Mouse (Mus musculus) heart, embryonic 12.5 days (tissue): ENCODE results near the gene Uckl1. TPM values are rescaled to one million over a fixed set of nuclear protein-coding genes. Genes with fewer than 3 reads are reported as not detected.

Source experiments
- ATAC-seq: fragments of 200-750 bp; cut with Nextera tagmentation; 2 replicates; pipeline ENCODE4 v1.8.0; 2017; ENCODE audit warnings: moderate TSS enrichment, moderate library complexity; ENCODE audit not compliant: insufficient number of reproducible peaks, low FRiP score
- H3K27ac ChIP-seq: fragments of 300-500 bp; sonication (generic); 2 replicates; pipeline ENCODE4 v1.5.1; 2016; ENCODE audit warnings: mild to moderate bottlenecking, moderate library complexity; ENCODE audit not compliant: poor library complexity, severe bottlenecking
- H3K27me3 ChIP-seq: fragments of 300-500 bp; sonication (generic); replicated peaks from 2 replicates; pipeline ENCODE4 v1.6.1; 2016; ENCODE audit warnings: mild to moderate bottlenecking, moderate library complexity
- H3K36me3 ChIP-seq: fragments of 300-500 bp; sonication (generic); 2 replicates; pipeline ENCODE4 v1.6.1; 2016; ENCODE audit warnings: mild to moderate bottlenecking, moderate library complexity
- H3K4me1 ChIP-seq: fragments of 300-500 bp; sonication (generic); replicated peaks from 2 replicates; pipeline ENCODE4 v1.6.1; 2016; ENCODE audit warnings: mild to moderate bottlenecking
- H3K4me2 ChIP-seq: fragments of 300-500 bp; sonication (generic); 2 replicates; pipeline ENCODE4 v1.6.1; 2016; ENCODE audit warnings: mild to moderate bottlenecking, moderate library complexity
- H3K4me3 ChIP-seq: fragments of 300-500 bp; sonication (generic); 2 replicates; pipeline ENCODE4 v1.5.1; 2016; ENCODE audit warnings: mild to moderate bottlenecking
- H3K9ac ChIP-seq: fragments of 300-500 bp; sonication (generic); 2 replicates; pipeline ENCODE4 v1.6.1; 2016; ENCODE audit warnings: mild to moderate bottlenecking, moderate library complexity
- H3K9me3 ChIP-seq: fragments of 300-500 bp; sonication (generic); replicated peaks from 2 replicates; pipeline ENCODE4 v1.6.1; 2016; ENCODE audit warnings: mild to moderate bottlenecking, moderate library complexity
- WGBS: fragments of 180-500 bp; shearing (Covaris S2); methylation state at CpG from one replicate; pipeline ENCODE4 v1.1.7; 2016; 5-methylcytosine and 5-hydroxymethylcytosine counted together
- polyA plus RNA-seq: library from polyadenylated mRNA; unstranded; fragments of >200 nt; fragmentation: Nextera tagmentation; extraction: Ambion mirVana; gene quantifications from 2 replicates; pipeline ENCODE4 v1.2.1, GENCODE M21; 2016

Uckl1 gene
- polyA plus RNA-seq, result 64.2 and 65.3 TPM in 2 replicates

DNA sequence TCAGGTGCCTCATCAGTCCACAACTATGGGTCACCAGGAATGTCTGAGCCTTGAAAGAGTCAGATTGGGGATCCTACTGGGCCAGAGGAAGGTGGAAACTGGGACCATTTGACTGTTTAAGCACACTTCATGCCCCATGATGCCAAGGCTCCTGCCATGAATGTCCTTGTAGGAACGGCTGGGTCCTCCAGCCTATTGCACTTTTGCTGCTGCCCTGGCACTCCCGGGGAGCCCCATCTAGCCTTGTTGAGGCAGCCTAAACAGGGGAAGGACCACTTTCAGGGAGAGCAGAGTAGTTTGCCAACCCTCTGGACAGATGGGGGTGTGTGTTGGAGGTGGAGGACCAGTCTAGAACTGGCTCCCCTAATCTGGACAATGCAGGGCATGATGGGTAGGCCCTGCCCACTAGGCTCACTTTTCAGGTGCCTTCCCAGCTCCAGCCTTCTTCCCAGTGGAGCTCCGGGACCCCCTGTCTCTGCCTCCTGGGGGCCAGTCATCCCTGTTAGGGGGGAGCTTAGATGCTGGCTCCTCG lies at the start of gene Uckl1:
Gene Uckl1 (minus strand): TSS at position 482 of the 532 bp plus-strand sequence.
- peaks cover 59% of the 10 kb centered on the region for H3K36me3 ChIP-seq
- no peaks in the 10 kb centered on the region for H3K27me3 ChIP-seq
- no peak within 1 kb of the TSS for H3K4me2 ChIP-seq
- ATAC-seq, result no peak
- no peak within 1 kb of the TSS for H3K27ac ChIP-seq
- H3K9ac ChIP-seq, result no peak within 1 kb of the TSS
- peaks cover 13% of the 10 kb centered on the region for H3K4me1 ChIP-seq
- no peak within 1 kb of the TSS for H3K4me3 ChIP-seq
- H3K9me3 ChIP-seq, result no peaks in the 10 kb centered on the region
- 87% methylated on average over 4 of the region's 4 CpGs for WGBS

DNA sequence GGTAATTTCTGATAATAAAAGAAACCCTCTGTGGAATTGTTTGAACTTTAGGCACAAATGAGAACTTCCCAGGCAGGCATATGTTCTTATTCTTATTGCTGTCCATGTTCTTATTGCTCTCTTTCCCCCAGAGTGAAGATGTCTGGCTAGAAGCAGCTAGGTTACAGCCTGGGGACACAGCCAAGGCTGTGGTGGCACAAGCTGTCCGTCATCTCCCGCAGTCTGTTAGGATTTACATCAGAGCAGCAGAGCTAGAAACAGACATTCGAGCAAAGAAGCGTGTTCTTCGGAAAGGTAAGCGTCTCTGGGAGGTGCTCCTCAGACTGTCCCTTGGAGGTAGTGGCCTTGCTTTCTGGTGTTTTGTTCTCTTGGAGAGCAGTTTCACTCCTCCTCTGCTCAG lies 47.9 kb upstream of the Uckl1 start:
- H3K9ac ChIP-seq, result no peak overlapping the region
- no peaks in the 10 kb centered on the region for H3K9me3 ChIP-seq
- no peak overlapping the region for H3K4me3 ChIP-seq
- H3K27ac ChIP-seq, result no peak overlapping the region
- peaks cover 77% of the 10 kb centered on the region for H3K36me3 ChIP-seq
- ATAC-seq, result no peak
- no peak overlapping the region for H3K4me2 ChIP-seq
- no peaks in the 10 kb centered on the region for H3K27me3 ChIP-seq
- H3K4me1 ChIP-seq, result no peaks in the 10 kb centered on the region
- WGBS, result 95% methylated on average over 6 of the region's 6 CpGs

DNA sequence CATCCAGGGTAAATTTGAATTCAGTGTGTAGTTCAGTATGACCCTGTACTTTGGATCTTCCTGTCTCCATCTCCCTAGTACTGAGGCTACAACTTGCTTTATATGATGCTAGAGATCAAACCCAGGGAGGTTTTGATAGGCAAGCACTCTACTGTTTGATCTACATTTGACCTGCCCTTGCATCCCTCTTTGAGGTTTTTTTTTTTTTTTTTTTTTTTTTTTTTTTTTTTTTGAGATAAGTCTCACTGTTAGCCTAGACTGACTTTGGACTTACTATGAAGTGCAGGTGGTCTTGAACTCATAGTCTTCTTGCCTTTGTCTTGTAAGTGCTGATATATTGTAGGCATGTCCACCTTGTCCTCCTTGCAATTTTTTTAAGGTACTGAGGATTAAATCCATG lies 43.8 kb upstream of the Uckl1 start:
- Histone ChIP-seq H3K9ac (no peak overlapping the region), H3K4me3 (no peak overlapping the region), H3K4me1 (no peaks in the 10 kb centered on the region), H3K4me2 (no peak overlapping the region), H3K9me3 (no peaks in the 10 kb centered on the region), H3K27me3 (no peaks in the 10 kb centered on the region), H3K27ac (no peak overlapping the region), H3K36me3 (peaks cover 54% of the 10 kb centered on the region)
- ATAC-seq, result no peak

DNA sequence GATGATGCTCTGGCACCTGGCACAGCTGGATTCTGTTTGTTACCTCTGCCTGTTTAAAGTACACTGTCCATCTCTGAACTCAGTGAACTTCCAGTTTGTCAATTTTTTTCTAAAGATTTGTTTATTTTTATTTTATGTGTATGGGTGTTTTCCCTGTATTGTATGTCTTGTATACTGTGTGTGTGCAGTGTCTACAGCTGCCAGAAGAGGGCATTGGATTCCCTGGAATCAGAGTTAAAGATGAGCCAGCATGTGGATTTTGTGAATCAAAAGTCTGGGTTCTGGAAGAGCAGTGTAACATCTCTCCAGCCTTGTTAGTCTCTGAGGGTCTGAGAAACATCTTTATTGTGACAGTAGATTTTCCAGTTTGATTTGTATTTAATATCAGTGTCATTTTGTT lies 38.7 kb upstream of the Uckl1 start:
- no peak overlapping the region for H3K27ac ChIP-seq
- no peak overlapping the region for H3K4me2 ChIP-seq
- H3K9me3 ChIP-seq, result no peaks in the 10 kb centered on the region
- H3K9ac ChIP-seq, result no peak overlapping the region
- no peak overlapping the region for H3K4me3 ChIP-seq
- H3K27me3 ChIP-seq, result no peaks in the 10 kb centered on the region
- H3K4me1 ChIP-seq, result no peaks in the 10 kb centered on the region
- H3K36me3 ChIP-seq, result peaks cover 56% of the 10 kb centered on the region
- no peak for ATAC-seq

DNA sequence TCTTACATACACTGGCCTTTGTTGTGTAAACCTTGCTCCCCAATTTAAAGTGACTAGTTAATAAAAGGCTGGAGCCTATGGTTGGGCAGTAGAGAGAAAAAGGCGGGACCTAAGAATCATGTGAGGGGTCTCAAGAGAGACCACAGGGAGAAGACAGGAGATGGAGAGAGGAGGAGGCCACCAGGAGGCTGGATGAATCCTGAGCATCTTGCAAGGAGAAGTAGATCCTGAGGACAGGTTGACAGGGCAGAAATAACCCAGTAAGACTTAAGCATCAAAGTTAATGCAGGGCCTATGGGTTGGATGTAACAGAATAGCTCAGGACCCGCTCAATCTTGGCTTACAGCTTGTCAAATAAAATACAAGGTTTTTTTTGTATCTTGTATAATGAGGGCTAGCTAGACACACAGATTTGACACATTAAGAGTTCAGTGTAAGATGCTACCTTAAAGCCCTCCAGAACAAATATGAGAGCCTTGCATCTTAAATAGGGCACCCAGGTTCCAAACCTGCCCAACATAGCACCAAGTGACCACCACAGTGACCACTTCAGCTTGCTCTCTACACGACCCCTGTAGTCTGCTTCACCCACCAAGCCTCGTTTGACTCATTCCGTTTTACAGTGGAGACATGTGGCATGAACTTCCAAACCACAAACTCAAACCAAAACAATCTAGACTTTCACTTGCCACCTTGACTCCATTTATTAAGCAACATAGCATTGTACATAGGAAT lies 34.2 kb upstream of the Uckl1 start:
- no peaks in the 10 kb centered on the region for H3K27me3 ChIP-seq
- H3K9me3 ChIP-seq, result no peaks in the 10 kb centered on the region
- H3K9ac ChIP-seq, result no peak overlapping the region
- peaks cover 57% of the 10 kb centered on the region for H3K36me3 ChIP-seq
- 83% methylated on average over 5 of the region's 5 CpGs for WGBS
- H3K4me1 ChIP-seq, result no peaks in the 10 kb centered on the region
- no peak for ATAC-seq
- H3K4me2 ChIP-seq, result no peak overlapping the region
- no peak overlapping the region for H3K27ac ChIP-seq
- H3K4me3 ChIP-seq, result no peak overlapping the region

DNA sequence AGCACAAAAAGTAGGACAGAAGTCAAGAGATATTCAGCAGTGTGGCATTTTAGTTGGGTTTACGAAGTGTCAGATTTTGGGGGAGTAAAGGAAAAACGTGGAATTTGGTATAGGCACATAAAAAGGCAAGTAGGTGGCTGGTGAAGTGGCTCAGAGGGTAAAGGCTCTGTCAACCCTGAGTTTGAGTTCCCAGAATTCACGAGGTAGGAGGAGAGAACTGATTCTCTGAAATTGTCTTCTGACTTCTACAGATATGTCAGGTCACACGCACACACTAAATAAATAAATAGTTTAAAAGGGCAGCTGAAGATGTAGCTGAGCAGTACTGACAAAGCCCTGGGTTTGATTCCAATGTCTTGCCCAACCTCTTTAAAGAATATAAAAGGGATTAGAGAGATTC lies 17.7 kb upstream of the Uckl1 start:
- Histone ChIP-seq H3K4me1 (peaks cover 14% of the 10 kb centered on the region), H3K27me3 (no peaks in the 10 kb centered on the region), H3K27ac (no peak overlapping the region), H3K4me3 (peak overlapping the region; percentile 94), H3K36me3 (peaks cover 4% of the 10 kb centered on the region; the same call in 1 of the 2 replicates), H3K4me2 (peak overlapping the region; percentile 80), H3K9ac (peak overlapping the region; percentile 94; the same call in 1 of the 2 replicates), H3K9me3 (no peaks in the 10 kb centered on the region)
- 66% methylated on average over 4 of the region's 4 CpGs for WGBS
- ATAC-seq, result no peak

DNA sequence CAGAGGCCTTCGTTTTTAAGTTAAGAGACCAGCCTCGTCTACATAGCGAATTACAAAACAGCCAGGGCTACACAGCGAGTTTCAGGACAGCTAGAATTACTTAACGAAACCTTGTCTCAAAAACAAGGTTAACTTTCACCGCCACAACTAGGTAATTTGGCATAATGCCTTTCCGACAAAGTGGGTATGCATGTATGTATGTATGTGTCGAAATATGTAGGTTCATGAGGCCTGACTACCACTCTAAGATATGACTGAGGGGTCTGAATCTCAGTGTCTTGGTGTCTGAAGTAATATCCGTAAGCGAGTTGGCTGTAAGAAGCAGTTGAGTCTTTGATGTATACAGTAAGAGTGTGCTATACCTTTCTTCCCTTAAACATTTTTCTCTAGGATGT lies 17.1 kb upstream of the Uckl1 start:
- Histone ChIP-seq H3K4me3 (peak overlapping the region; percentile 94), H3K36me3 (peaks cover 4% of the 10 kb centered on the region; the same call in 1 of the 2 replicates), H3K9ac (peak overlapping the region; percentile 94), H3K27ac (peak overlapping the region; percentile 81), H3K9me3 (no peaks in the 10 kb centered on the region), H3K4me1 (peaks cover 14% of the 10 kb centered on the region), H3K27me3 (no peaks in the 10 kb centered on the region), H3K4me2 (peak overlapping the region; percentile 80)
- 26% methylated on average over 10 of the region's 10 CpGs for WGBS
- ATAC-seq, result no peak

DNA sequence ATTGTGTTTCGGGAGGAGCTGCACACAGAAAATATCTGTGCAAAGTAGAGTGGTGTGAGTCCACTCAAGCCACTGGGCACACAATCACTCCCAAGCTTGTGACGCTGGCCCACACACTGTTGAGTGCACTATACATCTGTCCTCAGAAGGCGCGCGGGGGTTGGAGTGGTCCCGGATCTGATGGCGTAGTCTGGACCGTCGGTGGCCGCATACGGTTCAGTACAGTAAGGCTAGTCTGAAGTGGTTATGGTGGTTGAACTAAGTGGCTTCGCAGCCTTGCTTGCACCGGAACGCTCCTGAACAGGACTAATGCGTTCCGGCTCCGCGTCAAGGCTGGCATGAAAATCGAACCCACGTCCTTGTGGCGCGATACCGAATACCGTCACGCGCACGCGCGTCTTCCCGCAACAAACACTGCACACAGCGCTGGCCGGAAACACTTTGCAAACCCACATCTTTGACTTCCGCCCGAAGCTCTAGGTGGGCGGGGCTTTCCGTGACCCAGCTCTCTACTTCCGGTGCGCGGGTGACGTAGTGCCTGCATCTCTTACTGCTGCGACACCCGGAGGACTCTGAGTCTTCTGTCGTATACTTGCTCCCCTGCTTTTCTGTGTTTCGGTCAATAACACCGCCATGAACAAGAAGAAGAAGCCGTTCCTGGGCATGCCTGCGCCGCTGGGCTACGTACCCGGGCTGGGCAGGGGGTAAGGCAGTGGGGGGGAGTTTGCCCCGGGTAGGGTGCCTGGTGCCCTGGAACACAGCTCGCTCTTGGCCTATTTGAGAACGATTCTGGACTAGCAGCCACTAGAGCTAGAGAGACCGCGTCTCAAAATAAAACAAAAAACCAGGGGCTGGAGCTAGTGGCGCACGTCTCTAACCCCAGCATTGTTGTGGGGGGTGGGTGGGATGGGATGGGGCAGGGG lies 16.4 kb upstream of the Uckl1 start:
- H3K9me3 ChIP-seq, result no peaks in the 10 kb centered on the region
- H3K4me3 ChIP-seq, result peak overlapping the region; percentile 94
- 2% methylated on average over 57 of the region's 57 CpGs for WGBS
- no peaks in the 10 kb centered on the region for H3K27me3 ChIP-seq
- peak overlapping the region; percentile 81 for H3K27ac ChIP-seq
- peaks cover 14% of the 10 kb centered on the region for H3K4me1 ChIP-seq
- peak; percentile 95 for ATAC-seq
- peak overlapping the region; percentile 80 for H3K4me2 ChIP-seq
- H3K36me3 ChIP-seq, result peaks cover 7% of the 10 kb centered on the region; the same call in 1 of the 2 replicates
- H3K9ac ChIP-seq, result peak overlapping the region; percentile 94

DNA sequence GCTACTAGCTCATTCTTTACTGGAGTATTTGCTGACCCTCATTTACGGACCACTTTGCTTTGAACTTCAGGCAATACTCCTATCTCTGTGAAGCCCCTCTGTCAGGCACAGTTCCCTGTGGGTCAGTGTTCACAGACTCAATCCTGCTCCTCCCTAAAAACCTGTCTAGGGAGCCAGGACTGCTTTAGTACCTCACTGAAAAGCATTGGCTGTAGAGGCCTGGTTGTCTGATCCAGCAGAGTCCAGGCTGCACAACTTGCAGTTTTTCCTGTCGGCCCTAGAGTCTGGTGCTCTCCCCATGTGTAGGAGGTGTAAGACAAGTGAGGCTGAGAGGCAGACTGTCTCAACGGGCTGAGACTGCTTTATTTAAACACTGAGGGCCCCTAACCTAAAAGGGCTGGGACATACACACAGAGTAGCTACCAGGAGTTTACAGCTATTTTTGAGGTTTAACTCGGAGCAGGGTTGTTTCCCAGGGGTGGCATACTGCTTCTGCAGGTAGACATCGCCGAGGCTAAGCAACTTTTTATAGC lies 15.6 kb upstream of the Uckl1 start:
- no peak overlapping the region for H3K27ac ChIP-seq
- peaks cover 14% of the 10 kb centered on the region for H3K4me1 ChIP-seq

DNA sequence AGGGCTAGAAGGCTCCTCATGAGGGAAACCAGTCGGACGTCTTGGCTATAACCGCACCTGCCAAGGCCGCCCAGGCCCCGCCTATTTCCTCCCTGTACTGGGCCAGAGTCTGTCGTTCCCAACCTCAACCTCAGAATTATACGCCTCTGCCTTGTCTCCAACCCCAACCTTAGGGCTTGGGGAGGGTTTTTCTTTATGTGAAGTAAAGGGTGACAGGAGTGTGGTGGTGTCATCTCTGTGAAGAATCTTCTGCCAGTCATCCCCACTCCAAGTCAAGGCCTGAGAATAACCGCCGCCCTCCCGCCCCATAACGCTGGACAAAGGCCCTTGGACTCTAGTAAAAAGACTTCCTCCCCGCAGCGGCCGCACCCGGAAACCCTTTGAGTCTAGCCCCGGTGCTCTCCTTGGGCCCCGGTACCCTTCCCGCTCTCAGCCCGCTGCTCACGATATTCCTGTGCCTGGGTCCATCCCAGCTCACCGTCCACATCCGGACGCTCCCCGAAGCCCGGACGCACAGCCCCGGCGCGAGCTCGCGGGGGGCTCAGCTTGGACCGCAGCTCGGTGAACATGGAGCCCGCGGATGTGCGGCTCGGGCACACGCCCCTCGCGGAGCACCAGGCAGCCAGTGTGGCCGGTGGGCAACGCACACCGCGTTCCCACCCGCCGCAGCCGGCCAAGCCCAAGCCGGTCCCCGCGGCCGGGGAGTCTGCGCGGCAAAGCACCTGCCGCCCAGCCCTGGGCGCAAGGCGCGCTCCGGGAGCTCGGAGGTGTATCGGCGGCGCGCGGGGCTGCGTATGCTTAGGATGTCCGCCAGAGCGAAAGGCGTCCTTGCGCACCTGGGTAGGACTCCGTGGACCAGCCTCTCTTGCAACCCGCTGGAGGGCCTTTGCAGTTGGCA lies 14.0 kb upstream of the Uckl1 start, which contains the start of gene Samd10:
Gene Samd10 (minus strand): TSS at position 759 of the 898 bp plus-strand sequence.
- H3K9ac ChIP-seq, result peak within 1 kb of the TSS; percentile 76
- no peaks in the 10 kb centered on the region for H3K9me3 ChIP-seq
- ATAC-seq, result peak; percentile 31; the same call in 1 of the 2 replicates
- WGBS, result 2% methylated on average over 71 of the region's 71 CpGs
- H3K27ac ChIP-seq, result no peak within 1 kb of the TSS
- peaks cover 14% of the 10 kb centered on the region for H3K4me1 ChIP-seq
- H3K4me3 ChIP-seq, result peak within 1 kb of the TSS; percentile 66
- no peaks in the 10 kb centered on the region for H3K27me3 ChIP-seq
- peak within 1 kb of the TSS; percentile 92 for H3K4me2 ChIP-seq
- H3K36me3 ChIP-seq, result 0 out of 2 replicates have a peak, but pooled peaks cover 3% of the 10 kb centered on the region

More for the DNA sequence above, 15.6 kb upstream of the Uckl1 start:
- 66% methylated on average over 6 of the region's 6 CpGs for WGBS
- Histone ChIP-seq H3K27me3 (no peaks in the 10 kb centered on the region), H3K4me2 (peak overlapping the region; percentile 80), H3K9me3 (no peaks in the 10 kb centered on the region), H3K9ac (no peak overlapping the region; the same call in 1 of the 2 replicates), H3K36me3 (0 out of 2 replicates have a peak, but pooled peaks cover 3% of the 10 kb centered on the region), H3K4me3 (peak overlapping the region; percentile 94)
- ATAC-seq, result no peak
